10 mouse cellular contexts compared by ENCODE assay signal in genomic region chr8:121532381-121532780, GRCm38 (mm10). TPM values are rescaled to one million over a fixed set of nuclear protein-coding genes. Genes with fewer than 3 reads are reported as not detected.
DNase-seq lines count a peak whose midpoint lies in the region; ATAC-seq and TF ChIP-seq lines count a peak whose summit lies in the region.
"Had no signal": no experiment of that assay in that cellular context is flagged by ENCODE, and none has a peak within 500 bp of the region (broad histone marks: within the 10 kb centered on the region; RNA-seq: fewer than 3 reads in every experiment).

No protein-coding gene starts in this region.

- peak; percentile 23 for DNase-seq in heart, adult 8-10 months (ENCODE audit: low spot score)
- no peak for DNase-seq in heart, adult 9 months (ENCODE audit: low spot score in 2 of 2)
- no peak for DNase-seq in testis, postnatal 14 days (ENCODE audit: low spot score)
- DNase-seq in stomach, postnatal 0 days (ENCODE audit: low spot score) = peak; percentile 37
- DNase-seq in layer of hippocampus, postnatal 14 days (ENCODE audit: low spot score in 2 of 2) = no peak
- DNase-seq in T-cell, adult 2 months (ENCODE audit: low spot score) = no peak

- no peaks in the 10 kb centered on the region for H3K36me3 ChIP-seq in testis, adult 2 months (ENCODE audit: control insufficient read depth, insufficient read depth, low read length)
- no peaks in the 10 kb centered on the region for H3K36me3 ChIP-seq in stomach, postnatal 0 days (ENCODE audit: control insufficient read depth, insufficient read depth, low read length)

- ATAC-seq in granulocyte monocyte progenitor cell, adult 5-6 weeks (replicated peaks; ENCODE audit: poor library complexity, severe bottlenecking) = peak; percentile 66
- no peak for ATAC-seq in stomach, postnatal 0 days (ENCODE audit: low FRiP score, low TSS enrichment)

- TF ChIP-seq CTCF in testis, adult 2 months (IDR thresholded peaks at IDR 0.05; ENCODE audit: control insufficient read depth, insufficient read depth, insufficient replicate concordance, low read depth, low read length) = peak; percentile 69; the same call in 1 of the 2 replicates
- peak; percentile 73 for TF ChIP-seq CTCF in stomach, postnatal 0 days (IDR thresholded peaks at IDR 0.05; ENCODE audit: low read depth)

- no peak overlapping the region for H3K4me2 ChIP-seq in stomach, postnatal 0 days (replicated peaks; ENCODE audit: low read depth)

- TF ChIP-seq POLR2A in testis, adult 2 months (IDR thresholded peaks at IDR 0.05; ENCODE audit: control insufficient read depth, low read depth, low read length) = no peak

- no peak overlapping the region for H3K4me3 ChIP-seq in testis, adult 2 months (ENCODE audit: control insufficient read depth, low read depth, low read length)
- H3K4me3 ChIP-seq in stomach, postnatal 0 days (ENCODE audit: low read depth, low read length) = no peak overlapping the region

- no peaks in the 10 kb centered on the region for H3K9me3 ChIP-seq in stomach, postnatal 0 days (ENCODE audit: control insufficient read depth, low read length)

- no peaks in the 10 kb centered on the region; the same call in 1 of the 2 replicates for H3K4me1 ChIP-seq in testis, adult 2 months (ENCODE audit: control insufficient read depth, insufficient read depth, low read length)
- no peaks in the 10 kb centered on the region for H3K4me1 ChIP-seq in stomach, postnatal 0 days (replicated peaks; ENCODE audit: control insufficient read depth, insufficient read depth)

- no peaks in the 10 kb centered on the region for H3K27me3 ChIP-seq in testis, adult 2 months (ENCODE audit: control insufficient read depth, insufficient read depth, low read length)
- H3K27me3 ChIP-seq in stomach, postnatal 0 days (ENCODE audit: control insufficient read depth, insufficient read depth, low read length) = no peaks in the 10 kb centered on the region

- no peak overlapping the region for H3K27ac ChIP-seq in testis, adult 2 months (ENCODE audit: control insufficient read depth, insufficient read depth, low read depth, low read length)
- no peak overlapping the region for H3K27ac ChIP-seq in stomach, postnatal 0 days (replicated peaks)

- no peak for TF ChIP-seq EP300 in stomach, postnatal 0 days (optimal IDR thresholded peaks at IDR 0.05)

- H3K9ac ChIP-seq in stomach, postnatal 0 days (ENCODE audit: low read length) = no peak overlapping the region

- 46% methylated on average over 5 of the region's 5 CpGs for WGBS in stomach, postnatal 0 days

RNA-seq across cellular contexts. Expression of gene 1700018B08Rik, which starts 11.7 kb away (rescaled TPM):
- not detected for total RNA-seq in heart, adult 8-10 months (2022)
- 438 and 472 TPM in 2 replicates for polyA plus RNA-seq in testis, adult 2 months (2012; rRNA removed)
- not detected in 2 replicates for total RNA-seq in granulocyte monocyte progenitor cell, adult 5-6 weeks (2014; fragmentation: Nextera tagmentation)
- not detected in 2 replicates for total RNA-seq in granulocyte monocyte progenitor cell, adult 5-6 weeks (2017)
- not detected in 2 replicates for polyA plus RNA-seq in stomach, postnatal 0 days (2015; fragmentation: Nextera tagmentation; extraction: Ambion mirVana)
- total RNA-seq in layer of hippocampus, postnatal 14 days (2021) = not detected
- total RNA-seq: adrenal gland, adult 18-20 months; heart, postnatal 36 days had no signal

RNA-seq across cellular contexts. Expression of gene Fbxo31, which starts 46.2 kb away (rescaled TPM):
- 100 to 1,000 TPM in 2 of 4 experiments, 10 to 100 TPM in 2; 93.3 to 137 (median 102) TPM for total RNA-seq in heart, adult 8-10 months (2022)
- polyA plus RNA-seq in testis, adult 2 months (2012; rRNA removed) = 6.1 and 6.8 TPM in 2 replicates
- total RNA-seq in granulocyte monocyte progenitor cell, adult 5-6 weeks (2014; fragmentation: Nextera tagmentation) = 6.8 and 17.9 TPM in 2 replicates
- 6.2 and 7.8 TPM in 2 replicates for total RNA-seq in granulocyte monocyte progenitor cell, adult 5-6 weeks (2017)
- 10.0 and 10.9 TPM in 2 replicates for polyA plus RNA-seq in stomach, postnatal 0 days (2015; fragmentation: Nextera tagmentation; extraction: Ambion mirVana)
- total RNA-seq in layer of hippocampus, postnatal 14 days (2021) = 10 to 100 TPM; 81.3 to 98.2 TPM

RNA-seq across cellular contexts. Expression of gene Map1lc3b, which starts 57.8 kb away (rescaled TPM):
- total RNA-seq in heart, adult 8-10 months (2022) = 100 to 1,000 TPM; 264 to 289 (median 284) TPM
- polyA plus RNA-seq in testis, adult 2 months (2012; rRNA removed) = 22.6 and 26.5 TPM in 2 replicates
- total RNA-seq in granulocyte monocyte progenitor cell, adult 5-6 weeks (2014; fragmentation: Nextera tagmentation) = 77.9 and 84.4 TPM in 2 replicates
- total RNA-seq in granulocyte monocyte progenitor cell, adult 5-6 weeks (2017) = 68.5 and 77.1 TPM in 2 replicates
- 262 and 274 TPM in 2 replicates for polyA plus RNA-seq in stomach, postnatal 0 days (2015; fragmentation: Nextera tagmentation; extraction: Ambion mirVana)
- total RNA-seq in layer of hippocampus, postnatal 14 days (2021) = 100 to 1,000 TPM; 172 to 184 TPM

Comparison
In these comparisons a context has a peak if more than half of its experiments do, and no peak if none do; other contexts are left out.
1. DNase-seq: peak in heart, adult 8-10 months (single experiment) and stomach, postnatal 0 days (single experiment); none in heart, adult 9 months (0 of 2), testis, postnatal 14 days (single experiment), layer of hippocampus, postnatal 14 days (0 of 2) and T-cell, adult 2 months (single experiment).
2. RNA of gene Fbxo31, which starts 46.2 kb away (total RNA-seq): 93.3 to 137 TPM in heart, adult 8-10 months and 81.3 to 98.2 TPM in layer of hippocampus, postnatal 14 days; 6.2 to 17.9 TPM in granulocyte monocyte progenitor cell, adult 5-6 weeks; every median in the first group is over 4 times any median in the second.